Mouse (Mus musculus) lung, adult 2 months (tissue): Measurements from ENCODE around the gene Bod1.

Experiments
- CTCF ChIP-seq: fragments of 200-500 bp; IDR thresholded peaks from 2 replicates; pipeline ENCODE4 v1.5.1; 2011; ENCODE audit warnings: mild to moderate bottlenecking, low read length, control low read depth; ENCODE audit not compliant: insufficient read depth
- POLR2A ChIP-seq: fragments of 200-500 bp; IDR thresholded peaks from 2 replicates; pipeline ENCODE4 v1.6.1; 2011; ENCODE audit warnings: low read depth, mild to moderate bottlenecking, control low read depth, low read length, borderline replicate concordance; ENCODE audit errors: extremely low read depth

GRCm38 (mm10) chr11:31640187-31640586, 31.5 kb downstream of the Bod1 start:
- no peak for TF ChIP-seq CTCF
- no peak for TF ChIP-seq POLR2A
